Mouse (Mus musculus) heart, postnatal 14 days (tissue): ENCODE measurements around the gene Als2. TPM values are rescaled to one million over a fixed set of nuclear protein-coding genes. Genes with fewer than 3 reads are reported as not detected.
A peak's percentile ranks its signal among the peaks of the same experiment; 100 is the strongest.

Source experiments
- DNase-seq, 2 experiments: peaks; one replicate each; pipeline ENCODE4 v3.0.0; 2021 to 2022
- intact Hi-C: fragments of 180-260 bp; cut with DNase I; formaldehyde crosslinking; loops from one replicate; pipeline ENCODE4 v1.15.1; 2025
- long read RNA-seq, 2 experiments: library from polyadenylated mRNA; stranded (forward); transcript quantifications; one replicate each; pipeline ENCODE4 v2.0.0; 2021
- total RNA-seq, 2 experiments: library from RNA; stranded (reverse); gene quantifications; 2 replicates each; pipeline ENCODE4 v1.2.3; 2021

Als2 gene
- total RNA-seq, result 1 to 10 TPM; 8.5 to 9.2 TPM
- long read RNA-seq, experiment 1, full-length matches to known transcripts, result 3 of 9 reads
- long read RNA-seq, experiment 1, partial matches to known transcripts, result 1 of 9 reads
- long read RNA-seq, experiment 1, other reads (novel, unspliced or antisense), result 5 of 9 reads
- long read RNA-seq, experiment 2, full-length matches to known transcripts, result 4 of 9 reads
- long read RNA-seq, experiment 2, partial matches to known transcripts, result 3 of 9 reads
- long read RNA-seq, experiment 2, other reads (novel, unspliced or antisense), result 2 of 9 reads

DNA sequence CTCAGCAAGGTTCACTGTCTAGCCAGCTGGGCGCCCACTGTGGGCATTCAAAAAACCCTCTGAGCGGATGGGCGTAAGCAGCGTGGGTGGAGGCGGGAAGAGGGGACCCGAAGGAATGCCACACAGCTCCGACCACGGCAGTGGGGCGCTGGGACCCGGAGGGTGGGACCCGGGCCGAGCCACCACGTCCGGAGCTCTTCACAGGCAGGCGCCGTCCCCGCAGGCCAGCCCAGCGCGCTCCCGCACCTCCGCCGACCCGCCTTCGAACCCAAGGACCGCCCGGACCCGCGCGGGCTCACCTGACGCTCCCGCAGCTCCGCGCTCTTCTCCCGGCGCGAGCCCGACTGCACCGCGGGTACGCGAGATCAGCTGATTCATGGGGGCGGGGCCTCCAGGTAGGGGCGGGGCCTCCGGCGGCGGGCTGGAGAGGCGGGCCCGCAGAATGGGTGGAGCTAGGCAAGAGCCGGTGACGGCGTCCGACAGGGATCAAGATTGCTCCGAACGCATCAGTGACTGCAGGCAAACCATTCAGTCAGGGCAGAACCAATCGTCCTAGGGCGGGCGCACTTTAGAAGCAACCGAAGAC is at the start of gene Als2:
Gene Als2 (minus strand): TSS at position 376 of the 586 bp plus-strand sequence.
- DNase-seq, result peak; percentile 98 to 99
- intact Hi-C loops, result loop anchor here (5.0 to 10.0 kb wide), 4 partner anchors 90 to 462 kb away; partner anchors contain the start of gene Fzd7

GRCm38 (mm10) chr1:59286316-59286850 is 49.4 kb upstream of the Als2 start:
- DNase-seq, result no peak
- intact Hi-C loops, result no loop called here

- intact Hi-C loops, result no loop called here
Measured at GRCm38 (mm10) chr1:59285880-59286279, 48.8 kb upstream of the Als2 start.

GRCm38 (mm10) chr1:59272189-59272588 is 35.2 kb upstream of the Als2 start:
- intact Hi-C loops, result no loop called here
- DNase-seq, result no peak

More at GRCm38 (mm10) chr1:59285880-59286279, 48.8 kb upstream of the Als2 start:
- DNase-seq, result no peak

- DNase-seq, result peak; percentile 5 to 31
Measured at GRCm38 (mm10) chr1:59269951-59270689, 33.1 kb upstream of the Als2 start.

DNA sequence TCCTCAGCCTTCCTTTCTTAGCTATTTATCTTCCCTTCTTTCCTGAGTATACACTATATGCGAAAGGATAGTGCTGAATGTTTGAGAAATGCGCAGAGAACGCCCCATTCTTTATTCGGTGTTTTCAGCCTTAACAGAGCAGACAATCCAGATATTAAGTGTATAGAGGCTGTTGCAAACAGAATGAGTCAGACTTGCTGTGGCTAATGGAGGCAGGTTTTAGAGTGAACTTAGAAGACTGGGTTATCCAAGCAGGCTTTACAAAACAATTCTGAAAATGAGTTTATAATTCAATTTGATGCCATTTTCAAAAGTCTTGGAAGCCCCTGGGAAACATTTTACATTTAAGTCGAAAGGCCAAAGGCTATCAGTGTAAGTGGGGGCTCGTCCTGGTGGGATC is 32.4 kb upstream of the Als2 start:
- intact Hi-C loops, result no loop called here
- DNase-seq, result no peak

More at GRCm38 (mm10) chr1:59269951-59270689, 33.1 kb upstream of the Als2 start:
- intact Hi-C loops, result no loop called here

- no peak for DNase-seq
- intact Hi-C loops, result no loop called here
Measured at GRCm38 (mm10) chr1:59268931-59269330, 31.9 kb upstream of the Als2 start.

- intact Hi-C loops, result no loop called here
- no peak for DNase-seq
Measured at GRCm38 (mm10) chr1:59257736-59258135, 20.7 kb upstream of the Als2 start.

DNA sequence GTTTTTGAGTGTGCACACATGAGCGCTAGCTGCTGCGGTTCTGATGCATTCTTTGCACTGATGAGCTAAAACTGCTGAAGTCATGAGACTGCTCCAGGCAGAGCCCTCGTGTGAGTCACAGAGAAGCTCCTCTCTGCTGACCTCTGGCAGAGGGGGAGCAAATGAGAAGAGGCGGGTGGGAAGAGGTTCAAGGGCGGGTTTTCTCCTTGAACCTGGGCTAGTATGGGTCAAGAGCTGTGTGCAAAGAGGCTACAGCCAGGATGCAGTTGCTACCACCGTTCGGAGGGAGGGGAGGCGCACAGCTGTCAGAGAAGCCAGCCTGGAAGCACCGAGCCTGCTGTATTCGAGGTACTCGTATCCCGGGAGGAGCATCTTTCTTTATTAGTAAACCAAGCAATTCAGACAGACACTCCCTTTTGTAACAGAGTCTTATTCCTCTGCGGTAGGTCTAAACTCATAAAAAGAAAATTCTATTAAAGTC is 19.8 kb upstream of the Als2 start, which contains the start of gene Cdk15:
Gene Cdk15 (plus strand): TSS at position 156 of the 481 bp plus-strand sequence.
- no peak for DNase-seq
- intact Hi-C loops, result no loop called here

DNA sequence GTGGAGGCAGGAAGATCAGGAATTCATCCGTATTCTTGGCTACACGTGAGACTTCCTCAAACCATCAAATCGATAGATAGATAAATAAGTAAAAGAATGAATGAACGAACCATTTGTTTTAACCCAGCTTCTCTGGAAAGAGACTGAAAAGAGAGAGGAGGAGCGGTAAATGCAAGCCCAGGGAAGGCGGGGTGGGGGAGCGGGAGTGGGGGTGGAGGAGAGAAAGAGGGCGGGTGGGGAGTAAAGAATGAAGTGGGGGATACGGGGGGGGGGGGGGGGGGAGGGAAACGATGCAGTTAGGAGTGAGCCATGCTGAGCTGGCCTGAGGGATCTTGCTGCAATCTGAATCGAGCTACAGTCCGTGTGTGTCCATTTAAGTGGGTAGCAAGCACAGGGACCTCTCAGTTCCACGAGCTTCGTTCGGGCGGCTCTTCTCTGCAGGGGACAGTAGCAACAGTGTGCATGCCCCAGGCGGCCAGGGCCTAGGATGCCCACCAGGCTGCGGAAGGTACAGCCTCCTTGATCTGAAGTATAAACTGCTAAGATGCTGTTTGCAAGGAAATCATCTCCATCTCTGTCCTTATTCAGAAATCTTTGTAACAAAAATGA is 16.4 kb upstream of the Als2 start:
- intact Hi-C loops, result no loop called here
- DNase-seq, result no peak

DNA sequence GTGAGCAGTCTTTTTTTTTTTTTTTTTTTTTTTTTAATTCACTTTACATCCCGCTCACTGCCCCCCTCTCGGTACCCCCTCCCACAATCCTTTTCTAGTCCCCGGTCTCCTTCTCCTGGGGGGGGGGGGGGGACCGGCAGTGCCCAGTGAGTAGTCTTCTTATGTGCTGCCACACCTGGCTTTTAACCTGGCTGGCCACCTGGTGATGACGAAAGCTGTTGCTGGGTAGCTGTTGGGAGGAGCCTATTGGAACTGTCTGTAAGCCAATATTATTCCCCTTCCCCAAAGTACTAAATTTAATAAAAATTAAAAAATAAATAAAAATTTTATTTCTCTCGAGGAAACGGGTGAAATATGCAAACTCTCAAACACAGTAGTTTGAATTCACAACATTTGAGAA is 15.7 kb upstream of the Als2 start:
- intact Hi-C loops, result no loop called here
- no peak for DNase-seq

- intact Hi-C loops, result loop anchor here (2.0 kb wide), 1 partner anchor 375 kb away; no protein-coding TSS in a partner anchor
- peak; percentile 52 to 71 for DNase-seq
Measured at GRCm38 (mm10) chr1:59247602-59248001, 10.6 kb upstream of the Als2 start.

DNA sequence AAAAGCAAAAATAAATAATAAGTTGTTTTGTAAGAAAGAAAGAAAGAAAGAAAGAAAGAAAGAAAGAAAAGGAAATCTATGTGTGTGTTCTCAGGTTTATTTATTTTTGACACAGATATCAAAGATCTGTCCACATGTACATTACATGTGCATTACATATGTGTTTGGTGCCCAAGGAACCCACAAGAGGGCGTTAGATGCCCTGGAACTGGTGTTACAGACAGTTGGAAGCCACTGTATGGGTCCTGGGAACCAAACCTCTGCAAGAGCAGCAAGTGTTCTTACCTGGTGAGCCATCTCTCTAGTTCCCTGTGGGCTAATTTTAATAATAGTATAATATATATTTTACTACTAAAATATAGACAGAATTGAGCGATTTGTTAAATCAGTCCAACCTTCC is 6.7 kb upstream of the Als2 start:
- no peak for DNase-seq
- intact Hi-C loops, result no loop called here

DNA sequence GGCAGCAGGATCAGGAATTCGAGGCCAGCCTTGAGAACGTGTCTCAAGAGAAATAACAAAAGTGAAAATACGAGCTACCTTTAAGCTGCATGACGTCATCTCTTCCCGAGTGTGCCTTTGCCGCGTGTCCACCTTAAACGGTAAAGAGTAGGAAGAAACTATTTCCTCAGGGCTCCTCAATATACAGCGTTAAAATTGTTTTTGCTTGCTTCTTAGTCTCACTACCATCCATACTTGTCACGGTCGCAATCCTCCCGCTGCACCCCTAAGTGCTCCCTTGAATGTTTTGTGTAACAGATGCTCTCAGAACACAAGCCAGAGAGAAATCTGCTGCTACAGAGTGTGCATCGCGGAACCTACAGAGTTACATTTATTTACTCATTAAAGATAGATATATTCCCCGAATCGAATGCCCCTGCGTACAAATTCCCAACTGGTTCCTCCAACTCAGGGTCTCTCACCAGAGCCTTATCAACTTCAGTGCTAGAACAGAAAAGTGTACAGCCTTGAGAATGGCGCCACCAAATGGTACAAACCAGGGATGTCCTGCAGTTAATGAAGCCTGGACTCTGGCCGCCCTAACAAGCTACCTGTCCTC is 682 bp upstream of the Als2 start:
- DNase-seq, result peak; percentile 58 to 69
- intact Hi-C loops, result loop anchor here (2.0 to 10.0 kb wide), 5 partner anchors 90 to 463 kb away; partner anchors contain the start of gene Fzd7

DNA sequence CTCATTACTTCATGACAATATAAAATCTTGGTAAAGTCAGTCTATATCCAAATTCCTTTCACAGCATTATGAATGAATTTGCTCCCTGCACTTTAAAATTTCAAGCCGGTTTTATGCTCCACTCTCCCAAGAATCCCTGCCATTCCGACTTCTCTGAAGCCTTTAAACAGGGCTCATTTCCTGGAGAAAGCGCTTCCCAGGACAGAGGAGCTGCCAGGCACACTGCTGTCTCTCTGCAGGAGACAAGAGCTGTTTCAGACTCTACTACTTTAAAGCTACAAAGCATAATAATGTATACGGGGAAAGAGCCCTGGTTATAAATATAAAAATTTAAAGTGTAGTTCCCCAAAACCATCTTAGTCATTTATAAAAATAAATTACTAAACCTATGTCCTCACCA is 7.8 kb downstream of the Als2 start:
- DNase-seq, result no peak
- intact Hi-C loops, result no loop called here

DNA sequence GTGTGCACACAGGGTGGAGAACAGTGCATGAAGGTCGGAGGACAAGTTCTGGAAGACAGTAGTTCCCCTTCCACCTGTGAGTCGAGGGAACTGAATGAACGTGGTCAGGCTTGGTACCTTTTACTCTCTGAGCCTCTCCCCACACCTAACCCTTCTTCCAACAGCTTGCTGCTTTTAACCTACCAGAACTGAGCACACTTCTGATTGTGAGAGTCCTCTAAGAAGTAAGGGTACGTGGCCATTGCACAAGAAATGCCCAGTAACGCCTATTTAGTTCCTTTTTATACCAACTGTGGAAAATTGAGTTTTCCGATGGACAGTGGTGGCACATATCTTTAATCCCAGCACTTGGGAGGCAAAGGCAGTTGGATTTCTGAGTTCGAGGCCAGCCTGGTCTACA is 8.5 kb downstream of the Als2 start:
- no peak for DNase-seq
- intact Hi-C loops, result no loop called here

DNA sequence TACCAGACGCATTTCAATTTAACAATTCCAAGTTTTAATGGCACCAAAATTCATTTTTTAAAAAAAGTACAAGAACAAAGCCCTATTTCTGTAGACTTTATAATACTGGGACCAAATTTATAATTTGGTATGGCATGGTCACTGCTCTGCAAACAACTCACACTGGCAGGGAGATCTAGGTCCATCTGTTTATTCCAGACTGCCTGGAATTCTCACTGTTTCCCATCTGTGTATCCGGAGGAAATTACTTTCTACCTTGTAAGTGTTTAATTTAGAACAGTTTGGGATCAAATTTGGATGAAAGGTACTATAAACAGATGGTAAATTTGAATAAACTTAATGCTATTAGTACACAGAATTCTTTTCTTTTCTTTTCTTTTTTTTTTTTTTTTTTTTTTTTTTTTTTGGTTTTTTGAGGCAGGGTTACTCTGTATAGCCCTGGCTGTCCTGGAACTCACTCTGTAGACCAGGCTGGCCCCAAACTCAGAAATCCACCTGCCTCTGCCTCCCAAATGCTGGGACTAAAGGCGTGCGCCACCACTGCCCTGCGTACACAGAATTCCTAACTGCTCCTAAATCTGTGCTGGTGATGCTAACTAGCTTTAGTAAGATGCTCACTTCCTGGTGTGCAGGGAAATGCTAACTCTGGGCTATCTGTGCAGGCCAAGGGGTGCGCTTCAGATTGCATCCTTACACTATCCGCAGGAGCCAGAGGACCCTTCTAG is 14.8 kb downstream of the Als2 start:
- intact Hi-C loops, result no loop called here
- no peak for DNase-seq

DNA sequence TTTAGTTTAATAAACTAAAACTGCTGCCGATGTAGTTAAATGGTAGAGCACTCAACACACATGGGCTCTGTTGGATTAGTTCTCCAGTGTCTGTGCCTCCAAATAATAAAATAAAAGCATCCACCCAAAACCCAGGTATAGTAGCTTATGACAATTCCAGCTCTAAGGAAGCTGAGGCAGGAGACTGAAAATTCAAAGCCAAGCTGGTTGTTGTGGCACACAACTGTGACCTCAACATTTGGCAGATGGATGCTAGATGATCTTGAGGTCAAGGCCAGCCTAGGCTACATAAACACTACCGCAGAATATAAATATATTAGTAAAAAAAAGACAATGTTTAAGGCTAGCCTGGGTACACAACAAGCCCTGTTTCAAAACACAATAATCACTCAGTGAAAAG is 15.4 kb downstream of the Als2 start:
- no peak for DNase-seq
- intact Hi-C loops, result no loop called here

GRCm38 (mm10) chr1:59220371-59220770 is 16.7 kb downstream of the Als2 start:
- no peak for DNase-seq
- intact Hi-C loops, result no loop called here
